Mouse (Mus musculus) MEL (cell line): ENCODE data around the gene Epha5. TPM values are rescaled to one million over a fixed set of nuclear protein-coding genes. Genes with fewer than 3 reads are reported as not detected.

Source experiments
- DNase-seq: peaks from one replicate; pipeline ENCODE4 v3.0.0; 2011; ENCODE audit warnings: low read depth, low spot score
- H3K27ac ChIP-seq: 2 replicates; pipeline ENCODE4 v1.5.1; 2012; ENCODE audit warnings: low read depth, mild to moderate bottlenecking, control low read depth, low read length, moderate library complexity; ENCODE audit not compliant: control insufficient read depth
- H3K27me3 ChIP-seq, 2 experiments: fragments of 150-350 bp in 1 of 2; sonication (generic) in 1 of 2; 2 replicates each; pipeline ENCODE4 v1.6.1; 2012; ENCODE audit warnings: low read length in 2 of 2, mild to moderate bottlenecking in 2 of 2, improper control_type of control experiment in 1 of 2, moderate library complexity in 1 of 2; ENCODE audit not compliant: insufficient read depth in 2 of 2, control insufficient read depth in 1 of 2
- H3K36me3 ChIP-seq, 2 experiments: 2 replicates each; pipeline ENCODE4 v1.6.1; 2012 to 2014; ENCODE audit warnings: low read length in 2 of 2, improper control_type of control experiment in 1 of 2, inconsistent platforms in 1 of 2, mild to moderate bottlenecking in 1 of 2; ENCODE audit not compliant: insufficient read depth in 2 of 2, control insufficient read depth in 1 of 2
- H3K4me1 ChIP-seq, 2 experiments: fragments of 150-350 bp in 1 of 2; sonication (generic) in 1 of 2; 2 replicates each; pipeline ENCODE4 v1.6.1; 2012; ENCODE audit warnings: low read length in 2 of 2, improper control_type of control experiment in 1 of 2, mild to moderate bottlenecking in 1 of 2; ENCODE audit not compliant: insufficient read depth in 2 of 2, control insufficient read depth in 1 of 2
- H3K4me3 ChIP-seq, 2 experiments: fragments of 150-350 bp in 1 of 2; sonication (generic) in 1 of 2; 2 replicates each; pipeline ENCODE4 v1.5.1; 2012; ENCODE audit warnings: low read depth in 2 of 2, low read length in 2 of 2, mild to moderate bottlenecking in 2 of 2, moderate library complexity in 2 of 2, control low read depth in 1 of 2, improper control_type of control experiment in 1 of 2; ENCODE audit not compliant: control insufficient read depth in 1 of 2, insufficient read depth in 1 of 2
- H3K79me2 ChIP-seq: 2 replicates; pipeline ENCODE4 v1.6.1; 2012; ENCODE audit warnings: mild to moderate bottlenecking, low read length, moderate library complexity; ENCODE audit not compliant: control insufficient read depth, poor library complexity, insufficient read depth
- H3K9ac ChIP-seq: 2 replicates; pipeline ENCODE4 v1.6.1; 2012; ENCODE audit warnings: low read depth, mild to moderate bottlenecking, control low read depth, low read length, moderate library complexity; ENCODE audit not compliant: control insufficient read depth, poor library complexity, severe bottlenecking
- H3K9me3 ChIP-seq: fragments of 150-350 bp; sonication (generic); replicated peaks from 2 replicates; pipeline ENCODE4 v1.6.1; 2012; ENCODE audit warnings: mild to moderate bottlenecking, low read length, improper control_type of control experiment, moderate library complexity; ENCODE audit not compliant: insufficient read depth
- CHD1 ChIP-seq: IDR thresholded peaks from 2 replicates; pipeline ENCODE4 v1.6.1; 2012; ENCODE audit warnings: low read depth, mild to moderate bottlenecking, inconsistent platforms, low read length, improper control_type of control experiment
- CHD2 ChIP-seq: IDR thresholded peaks from 2 replicates; pipeline ENCODE4 v1.6.1; 2011; ENCODE audit warnings: low read length, improper control_type of control experiment
- E2F4 ChIP-seq: IDR thresholded peaks from 2 replicates; pipeline ENCODE4 v1.6.1; 2011; ENCODE audit warnings: low read depth, low read length, improper control_type of control experiment, borderline replicate concordance
- ELF1 ChIP-seq: IDR thresholded peaks from 2 replicates; pipeline ENCODE4 v1.6.1; 2014; ENCODE audit warnings: low read depth, mild to moderate bottlenecking, inconsistent platforms, low read length, improper control_type of control experiment, moderate library complexity
- EP300 ChIP-seq, 2 experiments: IDR thresholded peaks; 2 replicates each; pipeline ENCODE4 v1.6.1; 2011; ENCODE audit warnings: improper control_type of control experiment in 2 of 2, low read length in 2 of 2, low read depth in 1 of 2, mild to moderate bottlenecking in 1 of 2
- GABPA ChIP-seq: IDR thresholded peaks from 2 replicates; pipeline ENCODE4 v1.6.1; 2012; ENCODE audit warnings: low read depth, mild to moderate bottlenecking, inconsistent platforms, low read length, improper control_type of control experiment, moderate library complexity
- JUND ChIP-seq: IDR thresholded peaks from 2 replicates; pipeline ENCODE4 v1.6.1; 2011; ENCODE audit warnings: low read depth, mild to moderate bottlenecking, improper control_type of control experiment, low read length
- MEF2A ChIP-seq: IDR thresholded peaks from 2 replicates; pipeline ENCODE4 v1.6.1; 2014; ENCODE audit warnings: low read depth, mild to moderate bottlenecking, inconsistent platforms, low read length, improper control_type of control experiment; ENCODE audit not compliant: poor library complexity, insufficient replicate concordance, severe bottlenecking; ENCODE audit errors: extremely low read depth
- RAD21 ChIP-seq: IDR thresholded peaks from 2 replicates; pipeline ENCODE4 v1.6.1; 2011; ENCODE audit warnings: mild to moderate bottlenecking, low read depth, low read length, improper control_type of control experiment
- RCOR1 ChIP-seq: IDR thresholded peaks from 2 replicates; pipeline ENCODE4 v1.6.1; 2012; ENCODE audit warnings: low read depth, mild to moderate bottlenecking, inconsistent platforms, low read length, improper control_type of control experiment
- TAL1 ChIP-seq: IDR thresholded peaks from 2 replicates; pipeline ENCODE4 v1.6.1; 2012; ENCODE audit warnings: mild to moderate bottlenecking, inconsistent platforms, low read length, moderate library complexity, mixed read lengths
- TBP ChIP-seq: IDR thresholded peaks from 2 replicates; pipeline ENCODE4 v1.8.0; 2011; ENCODE audit warnings: low read depth, low read length, improper control_type of control experiment
- USF2 ChIP-seq, 2 experiments: IDR thresholded peaks; 2 replicates each; pipeline ENCODE4 v1.6.1; 2011 to 2012; ENCODE audit warnings: improper control_type of control experiment in 2 of 2, low read length in 2 of 2, borderline replicate concordance in 1 of 2, inconsistent platforms in 1 of 2, low read depth in 1 of 2, mild to moderate bottlenecking in 1 of 2; ENCODE audit not compliant: insufficient read depth in 1 of 2
- ZKSCAN1 ChIP-seq: IDR thresholded peaks from 2 replicates; pipeline ENCODE4 v1.6.1; 2012; ENCODE audit warnings: low read depth, mild to moderate bottlenecking, inconsistent platforms, low read length, improper control_type of control experiment, moderate library complexity
- polyA plus RNA-seq, 2 experiments: library from polyadenylated mRNA; stranded (reverse) in 1 of 2; unstranded in 1 of 2; fragments of >175 nt in 1 of 2; fragments of >200 nt in 1 of 2; gene quantifications; 2 replicates each; pipeline versions ENCODE4 v1.2.1 to v1.2.4; 2012; ENCODE audit warnings: low replicate concordance in 2 of 2, low read depth in 1 of 2; ENCODE audit not compliant: insufficient read length in 2 of 2, insufficient read depth in 1 of 2, missing spikeins in 1 of 2
- total RNA-seq: library from RNA; depleted of rRNA; stranded (reverse); fragments of 300-350 nt; gene quantifications from 2 replicates; pipeline ENCODE4 v1.2.3, GENCODE M21; 2012

Epha5 gene
- total and polyA plus RNA-seq, 3 experiments, result not detected

DNA sequence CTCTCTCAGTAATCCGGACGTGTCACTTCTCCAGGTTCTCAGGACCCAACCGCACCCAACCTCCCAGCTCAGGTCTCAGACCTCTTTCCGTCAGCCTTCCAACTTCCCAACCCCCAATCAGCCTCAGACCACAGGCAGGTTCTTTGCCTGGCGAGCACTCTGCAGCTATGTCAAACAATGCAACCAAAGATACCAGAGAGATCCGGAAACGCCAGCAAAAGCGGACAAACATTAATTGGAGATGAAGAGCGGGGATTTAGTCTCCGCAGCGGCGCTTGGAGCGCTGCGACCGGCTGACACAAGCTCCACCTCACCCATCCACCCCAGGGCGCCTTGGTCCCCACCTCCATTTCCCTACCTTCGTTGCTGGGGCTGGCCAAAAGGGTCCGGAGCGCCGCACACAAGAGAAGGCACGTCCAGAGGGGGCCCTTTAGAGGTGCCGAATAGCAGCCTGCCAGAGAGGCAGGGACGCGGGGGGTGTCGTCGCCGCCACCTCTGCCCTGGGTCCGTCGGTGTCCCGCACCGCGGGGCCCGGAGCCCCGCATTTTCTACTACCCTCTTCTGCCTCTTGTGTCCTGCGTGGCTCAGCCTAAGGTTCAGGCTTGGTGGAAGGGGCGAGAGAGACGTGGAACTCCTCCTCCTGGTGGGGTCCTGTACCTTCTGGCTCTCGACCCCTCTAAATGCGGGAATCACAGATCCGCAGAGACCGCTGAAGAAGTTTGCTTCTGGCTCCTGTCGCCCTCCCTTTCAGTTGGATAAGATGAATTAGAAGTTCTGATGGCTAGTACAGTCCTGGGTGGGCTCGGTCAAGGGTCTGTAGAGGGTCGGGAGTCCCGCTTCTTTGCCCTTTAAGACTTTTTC is 991 bp downstream of the Epha5 start:
- H3K27me3 ChIP-seq, result no peaks in the 10 kb centered on the region
- H3K4me1 ChIP-seq, result no peaks in the 10 kb centered on the region
- H3K9ac ChIP-seq, result no peak overlapping the region
- DNase-seq, result no peak
- no peak for TF ChIP-seq EP300 (IDR thresholded peaks at IDR 0.05; ENCODE audit: low read depth in 1 of 2, low read length in 2 of 2)
- H3K9me3 ChIP-seq, result no peaks in the 10 kb centered on the region
- H3K36me3 ChIP-seq, result no peaks in the 10 kb centered on the region
- no peak overlapping the region for H3K4me3 ChIP-seq
- H3K27ac ChIP-seq, result no peak overlapping the region
- no peaks in the 10 kb centered on the region for H3K79me2 ChIP-seq

DNA sequence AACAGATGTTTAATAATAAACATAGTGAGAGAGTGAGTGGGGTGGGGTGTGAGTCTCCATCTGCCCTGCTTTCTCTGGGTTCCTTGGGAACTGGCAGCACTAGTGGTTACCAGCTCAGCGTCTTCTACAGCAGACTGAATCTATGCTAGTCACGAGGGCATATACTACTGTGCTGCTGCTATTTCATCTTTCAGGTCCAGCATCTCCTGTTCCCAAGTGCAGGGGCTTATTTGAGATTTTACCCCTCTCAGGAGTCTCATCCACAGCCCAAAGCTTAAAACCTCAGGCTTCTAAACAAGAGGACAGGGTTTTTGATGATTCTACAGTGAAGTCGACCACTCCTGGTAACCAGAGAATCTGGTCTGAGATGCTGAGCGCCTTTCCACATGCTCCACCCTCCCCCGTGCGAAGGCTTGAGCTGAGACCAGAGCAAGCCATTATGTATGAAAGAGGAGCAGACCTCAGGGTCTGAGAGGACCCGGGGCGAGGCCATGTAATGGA is 2.2 kb downstream of the Epha5 start:
- no peaks in the 10 kb centered on the region for H3K4me1 ChIP-seq
- TF ChIP-seq EP300 (IDR thresholded peaks at IDR 0.05; ENCODE audit: low read depth in 1 of 2, low read length in 2 of 2), result no peak
- TF ChIP-seq GABPA, result no peak
- TF ChIP-seq RCOR1, result no peak
- DNase-seq, result no peak

DNA sequence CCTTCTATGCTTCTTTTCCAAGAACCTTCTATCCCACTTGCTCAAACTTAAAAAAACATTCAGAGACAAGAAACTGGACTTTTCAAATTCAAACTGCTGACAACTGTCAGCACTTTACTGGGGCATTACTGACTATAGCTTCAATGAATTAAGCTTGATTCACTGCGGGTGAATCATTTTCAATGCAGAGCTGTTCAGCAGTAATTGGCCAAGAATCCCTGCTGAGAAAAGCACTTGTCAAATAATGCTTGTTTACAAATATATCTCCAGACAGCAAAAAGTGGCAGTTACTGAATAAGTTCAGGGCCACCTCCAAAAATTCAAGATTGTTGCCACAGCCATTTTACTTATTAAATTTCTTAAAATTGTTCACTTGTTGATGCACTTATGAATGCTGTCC is 4.2 kb downstream of the Epha5 start:
- no peak overlapping the region for H3K27ac ChIP-seq
- no peaks in the 10 kb centered on the region for H3K9me3 ChIP-seq
- DNase-seq, result no peak
- no peaks in the 10 kb centered on the region for H3K27me3 ChIP-seq
- H3K79me2 ChIP-seq, result no peaks in the 10 kb centered on the region
- H3K9ac ChIP-seq, result no peak overlapping the region
- TF ChIP-seq TAL1 (no peak), CHD1 (no peak), USF2 (IDR thresholded peaks at IDR 0.05; ENCODE audit: borderline replicate concordance in 1 of 2, insufficient read depth in 1 of 2, low read depth in 1 of 2, low read length in 2 of 2) (no peak), E2F4 (no peak), EP300 (IDR thresholded peaks at IDR 0.05; ENCODE audit: low read depth in 1 of 2, low read length in 2 of 2) (no peak), ZKSCAN1 (no peak), ELF1 (no peak), TBP (no peak), CHD2 (no peak), JUND (no peak), MEF2A (no peak), RAD21 (no peak)
- no peaks in the 10 kb centered on the region for H3K36me3 ChIP-seq
- no peak overlapping the region for H3K4me3 ChIP-seq
- H3K4me1 ChIP-seq, result no peaks in the 10 kb centered on the region

More for the DNA sequence above, 2.2 kb downstream of the Epha5 start:
- no peaks in the 10 kb centered on the region for H3K79me2 ChIP-seq
- H3K9me3 ChIP-seq, result no peaks in the 10 kb centered on the region
- no peak overlapping the region for H3K4me3 ChIP-seq
- H3K27ac ChIP-seq, result no peak overlapping the region
- H3K9ac ChIP-seq, result no peak overlapping the region
- H3K36me3 ChIP-seq, result no peaks in the 10 kb centered on the region
- H3K27me3 ChIP-seq, result no peaks in the 10 kb centered on the region
